Mouse (Mus musculus) monocyte, adult 5-6 weeks (primary cell): Measurements from ENCODE around the gene Sparc. TPM values are rescaled to one million over a fixed set of nuclear protein-coding genes. Genes with fewer than 3 reads are reported as not detected.
"Not testable (repeated sequence)": the region's sequence is repeated elsewhere in the genome, so short reads cannot be mapped to it uniquely, and the experiment has no call there.

Source experiments
- ATAC-seq: fragments of 153-309, 156-312 bp; replicated peaks from 2 replicates; pipeline ENCODE4 v1.8.0; 2017; ENCODE audit warnings: mild to moderate bottlenecking; ENCODE audit not compliant: low TSS enrichment, insufficient number of reproducible peaks, severe bottlenecking, poor library complexity, low FRiP score
- total RNA-seq: library from RNA; stranded (forward); fragments of 200-1000, 200-491, 200-594 nt; gene quantifications from 3 replicates; pipeline ENCODE4 v1.2.3, GENCODE M21; 2017

The Sparc gene
- total RNA-seq, 1 experiment from 2014 or later = not detected

DNA sequence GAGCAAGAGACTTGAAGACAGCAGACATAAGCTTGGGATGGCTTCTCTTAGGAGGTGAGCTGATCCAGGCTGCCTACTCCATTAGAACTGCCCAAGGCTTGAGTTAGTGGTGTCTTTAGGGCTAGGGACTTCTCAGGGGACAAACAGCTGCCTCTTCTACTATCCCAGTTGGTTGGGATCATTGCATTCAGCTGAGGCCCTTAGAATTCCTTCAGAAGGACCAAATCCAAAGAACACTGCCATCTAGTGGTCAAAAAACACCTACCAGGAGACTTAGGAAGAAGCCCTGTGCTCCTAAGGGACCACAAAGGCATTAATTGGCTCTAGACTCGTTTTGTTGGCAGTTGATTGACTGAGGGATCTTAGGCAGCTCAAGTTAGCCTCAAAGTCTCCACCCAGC lies 21.8 kb upstream of the Sparc start:
- 0 out of 2 replicates have a peak, but pooled peaks have one; percentile 28 for ATAC-seq

DNA sequence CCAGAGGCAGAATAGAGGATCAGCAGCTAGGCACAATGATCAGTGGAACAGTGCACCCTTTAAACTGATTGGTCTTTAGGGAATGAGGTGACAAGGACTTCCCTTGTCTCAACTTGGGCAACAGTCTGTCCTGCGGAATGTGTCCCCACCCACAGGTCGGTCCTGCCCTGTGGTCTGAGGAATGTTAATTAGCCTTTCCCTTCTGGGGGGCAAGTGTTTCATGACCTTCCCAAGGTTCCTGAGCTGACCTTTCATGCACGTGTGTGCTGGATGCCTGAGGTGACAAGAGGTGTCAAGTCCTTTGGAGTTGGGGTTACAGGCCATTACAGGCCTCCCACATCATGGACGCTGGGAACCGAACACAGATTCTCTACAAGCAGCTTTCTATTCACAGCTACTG lies 16.7 kb upstream of the Sparc start:
- ATAC-seq = no peak

DNA sequence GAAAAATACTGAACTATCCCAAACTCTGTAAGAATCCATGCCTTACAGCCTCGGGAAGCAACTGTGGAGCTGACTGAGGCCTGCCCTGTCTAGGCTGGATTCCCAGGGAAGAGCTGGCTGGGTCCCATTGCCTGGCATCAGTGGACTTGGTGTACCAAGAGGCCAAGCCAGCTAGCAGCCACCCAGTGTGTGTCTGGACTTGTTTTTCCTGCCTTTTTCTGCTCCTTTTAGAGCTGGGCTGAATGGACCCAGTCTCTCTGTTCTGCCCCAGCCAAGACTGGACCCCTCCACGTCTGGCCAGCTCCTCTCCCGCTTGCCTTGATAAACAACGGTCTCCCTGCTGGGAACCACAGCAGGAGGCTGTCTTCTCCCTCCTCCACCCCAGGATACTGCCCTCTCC lies 15.0 kb upstream of the Sparc start:
- ATAC-seq = no peak

DNA sequence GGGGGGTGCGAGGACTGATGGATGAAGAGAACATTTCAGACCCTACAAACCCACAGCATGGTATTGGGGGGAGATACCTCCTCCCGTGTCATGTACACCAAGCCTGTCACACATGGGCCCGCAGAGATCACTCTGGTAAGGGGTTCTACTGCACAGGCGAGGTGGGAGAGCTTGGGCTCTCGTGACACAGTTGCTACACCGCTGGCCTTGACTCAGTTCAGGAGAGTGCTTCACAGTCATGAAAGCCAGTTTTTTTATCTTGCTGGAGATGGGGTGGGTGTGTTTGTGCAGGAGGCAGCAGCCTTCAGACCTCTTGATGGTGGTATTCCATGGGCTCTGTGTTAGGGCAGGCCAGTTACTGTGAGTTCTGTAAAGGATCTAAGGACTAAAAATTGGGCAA lies 13.1 kb upstream of the Sparc start:
- no peak for ATAC-seq

DNA sequence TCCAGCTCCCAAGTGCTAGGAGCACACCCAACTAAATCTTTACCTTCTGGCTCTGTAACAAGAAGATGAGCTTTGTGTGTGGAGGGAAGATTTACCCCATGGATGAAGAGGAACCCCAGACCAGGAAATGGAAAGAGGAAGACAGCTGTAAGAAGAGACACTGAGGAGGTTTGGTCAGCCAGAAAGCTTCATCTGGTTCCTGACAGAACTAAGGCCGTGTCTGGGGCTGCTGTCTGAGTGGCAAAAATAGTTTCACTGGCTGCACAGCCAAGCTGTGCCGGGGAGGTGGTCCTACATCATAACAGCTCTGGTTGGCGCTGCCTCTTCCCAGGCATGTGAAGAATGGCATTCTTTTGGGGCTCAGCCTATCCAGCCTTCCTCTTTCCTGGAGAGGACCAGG lies 10.0 kb upstream of the Sparc start:
- ATAC-seq = peak; percentile 66

DNA sequence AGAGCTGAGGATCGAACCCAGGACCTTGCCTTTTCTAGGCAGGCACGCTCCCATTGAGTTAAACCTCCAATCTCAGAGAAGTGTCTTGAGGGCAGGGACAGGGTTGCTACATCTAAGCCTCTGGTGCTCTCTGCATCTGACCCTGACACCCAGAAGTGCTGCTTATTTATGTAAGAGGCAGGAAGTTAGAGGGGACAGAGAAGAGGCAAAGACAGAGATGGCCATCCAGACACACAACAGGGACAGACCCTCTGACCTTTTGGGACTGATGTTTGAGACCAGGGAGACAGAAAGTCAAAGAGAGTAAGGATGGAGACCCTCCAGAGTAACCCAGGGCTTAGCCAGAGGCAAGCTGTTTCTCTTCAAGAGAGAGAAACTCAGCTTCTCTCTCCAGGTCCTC lies 7.0 kb upstream of the Sparc start:
- ATAC-seq = no peak

DNA sequence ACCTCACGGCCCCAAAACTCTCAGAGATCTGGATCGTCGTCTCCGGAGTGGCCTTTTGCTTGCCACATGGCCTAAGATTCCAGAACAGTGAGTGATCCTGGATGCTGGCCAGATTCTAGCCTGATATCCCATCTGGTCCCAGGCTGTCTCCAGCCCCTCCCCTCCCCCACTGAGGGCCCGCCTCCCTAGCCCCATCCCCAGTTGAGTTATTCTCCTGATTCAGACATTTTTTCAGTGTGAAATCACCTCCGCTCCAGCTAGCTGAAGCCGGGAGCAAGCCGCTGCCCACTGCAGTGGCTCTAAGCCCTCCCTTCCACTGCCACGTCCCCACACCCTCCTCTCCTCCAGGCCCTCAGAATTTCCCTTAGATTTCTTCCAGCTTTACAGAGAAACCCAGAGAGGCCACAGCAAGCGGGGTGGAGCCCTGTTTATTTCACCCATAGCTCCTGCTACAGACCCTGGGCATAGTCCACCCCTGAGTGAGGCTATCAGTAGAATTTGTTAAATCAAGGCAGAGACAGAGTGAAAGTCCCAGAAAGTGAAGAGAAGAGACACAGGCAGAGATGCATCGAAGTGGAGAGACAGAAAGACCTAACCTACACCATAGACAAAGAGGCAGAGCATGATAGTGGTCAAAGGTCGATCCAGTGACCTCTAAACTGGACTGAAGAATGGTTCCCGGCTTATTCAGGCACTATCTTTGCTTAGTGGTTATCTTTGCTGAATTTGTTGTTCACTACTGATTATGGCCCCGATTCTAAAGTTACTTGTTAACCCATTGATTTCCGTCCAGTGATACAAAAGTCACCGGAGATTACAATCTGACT lies 5.4 kb upstream of the Sparc start:
- ATAC-seq = no peak

DNA sequence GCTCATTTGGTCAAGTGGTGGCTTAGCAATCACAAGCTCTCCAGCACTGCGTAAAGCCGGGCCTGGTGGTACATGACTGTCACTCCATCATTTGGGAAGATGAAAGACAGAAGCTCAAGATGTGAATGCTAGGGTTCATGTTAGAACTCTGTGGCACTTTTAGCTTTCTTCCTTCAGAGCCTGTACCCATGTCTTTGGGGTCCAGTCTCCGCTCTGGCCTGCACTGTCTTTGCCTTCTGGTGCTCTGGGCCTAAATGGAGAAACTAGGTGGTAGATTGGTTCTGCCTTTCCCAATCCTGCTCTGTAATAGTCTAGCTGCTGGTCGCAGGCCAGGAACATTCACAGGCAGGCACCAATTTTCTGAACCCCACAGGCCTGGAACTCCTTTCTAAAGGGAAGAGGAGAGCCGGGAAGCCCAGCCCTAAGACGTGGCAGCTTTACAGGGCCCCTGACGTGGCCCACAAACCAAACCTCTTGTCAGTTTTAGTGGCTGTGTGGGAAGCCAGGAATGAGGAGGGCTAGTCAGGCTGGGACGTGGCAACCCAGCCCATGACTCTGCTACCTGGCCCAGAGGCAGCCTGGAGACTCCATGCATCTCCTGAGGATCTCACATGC lies 1.9 kb upstream of the Sparc start:
- no peak for ATAC-seq

DNA sequence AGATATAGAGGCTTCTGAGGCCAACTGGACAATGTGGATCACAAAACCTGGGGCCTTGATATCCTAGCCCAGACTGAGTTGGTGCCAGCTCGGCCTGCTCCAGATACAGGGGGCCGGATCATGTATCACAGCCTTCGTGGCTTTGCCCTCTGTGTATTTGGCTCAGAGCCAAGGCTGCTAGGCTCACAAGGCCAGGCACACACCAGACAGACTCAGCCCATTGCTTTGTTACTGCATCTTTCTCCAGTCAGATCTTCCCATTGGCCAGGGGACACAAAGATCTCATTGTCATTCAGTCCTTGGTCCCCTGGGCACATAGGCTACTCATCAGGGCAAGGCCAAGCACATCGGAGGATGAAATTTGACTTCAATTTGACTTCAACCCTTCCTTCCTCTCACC lies 773 bp upstream of the Sparc start:
- no peak for ATAC-seq

DNA sequence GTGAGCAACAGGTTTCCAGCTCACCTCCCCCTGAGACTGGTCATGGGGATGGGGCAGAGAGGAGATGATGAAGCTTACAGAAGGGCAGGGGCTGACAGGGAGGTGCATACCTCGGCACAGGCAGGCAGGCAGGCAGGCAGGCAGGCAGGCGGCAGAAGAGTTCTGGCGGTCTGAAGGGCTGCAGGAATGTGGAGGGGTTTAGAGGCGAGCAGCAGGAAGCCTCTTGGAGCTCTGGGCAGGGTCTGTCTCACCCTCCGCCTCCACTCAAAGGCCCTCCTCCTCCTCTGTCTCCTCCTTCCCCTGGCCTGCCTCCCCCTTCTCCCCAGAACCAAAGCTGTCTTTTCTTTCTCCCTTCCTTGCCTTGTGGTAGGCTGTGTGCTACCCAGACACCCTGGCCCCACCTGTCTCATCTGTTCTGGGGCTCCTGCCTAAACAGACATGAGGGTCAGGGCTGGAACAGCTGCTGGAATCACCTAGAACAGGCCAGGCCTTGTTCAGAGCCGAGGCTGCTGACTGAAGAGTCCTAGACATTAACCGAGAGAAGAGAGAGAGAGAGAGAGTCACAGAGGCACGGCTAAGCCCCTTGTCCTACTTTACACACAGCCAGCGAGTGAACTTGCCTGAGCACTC lies 3.2 kb downstream of the Sparc start:
- no peak for ATAC-seq

DNA sequence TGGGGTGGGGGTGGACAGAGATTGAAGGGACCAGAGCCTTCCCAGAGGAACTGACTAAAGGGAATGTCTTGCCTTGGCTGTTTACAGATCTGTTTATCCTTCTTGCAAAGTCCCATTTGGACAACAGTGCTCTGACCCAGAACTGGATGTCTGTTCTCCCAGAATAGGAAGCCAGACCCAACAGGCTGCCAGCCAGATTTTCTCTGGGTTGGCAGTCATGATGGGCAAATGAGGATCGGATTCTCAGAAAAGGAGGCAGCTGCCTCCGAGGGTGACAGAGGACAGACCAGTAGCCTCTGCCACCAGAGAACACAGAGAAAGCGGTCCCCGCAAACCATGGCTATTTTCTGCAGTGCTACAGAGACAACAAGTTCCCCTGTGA lies 3.7 kb downstream of the Sparc start:
- no peak for ATAC-seq

DNA sequence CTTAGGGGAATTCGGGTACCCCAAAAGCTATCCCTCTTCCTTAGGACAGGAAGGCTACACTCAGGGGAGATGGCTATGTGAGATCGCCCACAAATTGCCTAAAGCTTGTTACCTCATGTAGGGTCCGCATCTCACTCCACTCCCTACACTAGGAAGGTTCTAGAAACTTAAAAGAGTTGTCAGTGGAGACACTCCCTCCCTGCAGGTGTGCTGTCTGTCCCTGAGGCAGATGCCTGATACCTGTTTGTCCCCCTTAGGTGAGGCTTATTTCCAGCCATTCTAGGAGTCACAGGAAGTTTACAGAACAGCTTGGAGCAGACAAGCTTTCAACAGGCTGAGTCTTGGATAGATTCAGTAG lies 4.3 kb downstream of the Sparc start:
- no peak for ATAC-seq

DNA sequence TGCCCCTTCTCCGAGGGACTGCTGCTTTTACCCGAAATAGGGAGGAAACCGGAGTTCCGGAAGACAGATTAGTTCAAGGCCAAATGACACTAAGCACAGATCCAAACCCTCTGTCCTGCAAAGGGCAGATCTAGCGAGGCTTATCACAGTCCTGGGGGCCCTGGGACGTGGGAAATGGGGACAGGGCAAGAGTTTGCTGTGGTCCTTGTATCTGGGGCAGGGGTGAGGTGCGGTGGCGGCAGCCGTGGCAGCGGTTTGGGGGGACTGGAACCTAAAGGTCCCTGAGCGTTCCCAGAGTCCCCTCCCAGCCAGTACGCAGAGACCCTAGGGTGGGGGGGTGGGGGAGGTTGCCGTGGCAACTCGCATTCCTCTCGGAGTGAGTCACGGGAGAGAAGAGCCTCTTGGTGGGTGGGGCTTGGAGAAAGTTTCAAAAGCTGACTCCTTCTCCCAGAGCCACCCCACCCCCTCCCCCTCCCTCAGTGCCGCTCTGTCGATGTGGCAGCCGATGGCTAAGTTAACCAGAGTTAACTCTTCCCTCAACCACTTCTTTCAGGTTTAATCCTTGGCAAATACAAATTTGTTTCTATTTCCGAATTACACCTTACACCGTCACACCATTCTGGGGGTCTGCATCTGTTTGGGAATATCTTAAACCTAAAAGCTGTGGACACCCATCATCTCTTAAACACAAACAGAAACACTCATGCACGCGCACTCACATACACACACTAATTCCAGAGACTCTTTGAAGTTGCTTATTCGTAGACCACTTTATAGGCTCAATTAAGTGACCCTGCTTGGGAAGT lies 4.9 kb downstream of the Sparc start:
- no peak for ATAC-seq

DNA sequence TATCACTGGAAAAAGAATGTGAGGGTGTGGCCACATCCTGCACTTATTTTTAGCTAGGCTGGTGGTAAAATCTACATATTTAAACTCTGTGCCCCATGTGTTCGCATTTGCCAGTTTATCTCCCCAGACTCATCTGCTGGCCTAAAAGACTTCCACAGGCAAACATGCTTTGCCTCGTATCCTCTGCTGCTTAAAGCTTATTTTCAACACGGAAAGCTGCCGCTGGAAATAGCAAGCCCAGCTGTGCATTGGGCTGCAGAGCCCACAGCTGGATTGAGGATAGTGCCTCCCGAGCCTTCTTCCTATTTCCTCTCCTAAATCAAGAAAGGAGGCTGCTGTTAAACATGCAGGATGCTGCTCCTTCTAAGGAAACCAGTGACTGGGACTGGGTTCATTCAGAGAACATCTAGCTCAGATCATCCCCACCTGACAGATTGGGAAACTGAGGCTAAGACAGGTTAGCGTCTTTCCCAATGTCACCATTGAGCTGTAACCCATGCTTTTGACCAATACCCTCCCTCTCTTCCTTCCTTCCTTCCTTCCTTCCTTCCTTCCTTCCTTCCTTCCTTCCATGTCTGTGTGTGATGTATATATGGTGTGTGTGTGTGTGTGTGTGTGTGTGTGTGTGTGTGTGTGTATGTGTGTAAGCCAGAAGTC lies 6.2 kb downstream of the Sparc start:
- ATAC-seq = no peak

DNA sequence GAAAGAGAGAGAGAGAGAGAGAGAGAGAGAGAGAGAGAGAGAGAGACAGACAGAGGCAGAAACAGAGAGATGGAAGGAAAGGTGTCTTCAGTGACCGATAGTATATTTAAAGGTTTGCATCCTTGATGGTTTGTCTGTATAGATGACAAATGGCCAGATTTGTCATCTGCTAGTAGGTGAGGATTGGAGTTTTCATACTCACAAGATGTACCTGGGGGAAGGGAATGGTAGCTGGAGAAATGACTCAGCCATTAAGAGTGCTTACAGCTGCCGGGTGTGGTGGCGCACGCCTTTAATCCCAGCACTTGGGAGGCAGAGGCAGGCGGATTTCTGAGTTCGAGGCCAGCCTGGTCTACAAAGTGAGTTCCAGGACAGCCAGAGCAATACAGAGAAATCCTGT lies 7.3 kb downstream of the Sparc start:
- not testable (repeated sequence) for ATAC-seq

DNA sequence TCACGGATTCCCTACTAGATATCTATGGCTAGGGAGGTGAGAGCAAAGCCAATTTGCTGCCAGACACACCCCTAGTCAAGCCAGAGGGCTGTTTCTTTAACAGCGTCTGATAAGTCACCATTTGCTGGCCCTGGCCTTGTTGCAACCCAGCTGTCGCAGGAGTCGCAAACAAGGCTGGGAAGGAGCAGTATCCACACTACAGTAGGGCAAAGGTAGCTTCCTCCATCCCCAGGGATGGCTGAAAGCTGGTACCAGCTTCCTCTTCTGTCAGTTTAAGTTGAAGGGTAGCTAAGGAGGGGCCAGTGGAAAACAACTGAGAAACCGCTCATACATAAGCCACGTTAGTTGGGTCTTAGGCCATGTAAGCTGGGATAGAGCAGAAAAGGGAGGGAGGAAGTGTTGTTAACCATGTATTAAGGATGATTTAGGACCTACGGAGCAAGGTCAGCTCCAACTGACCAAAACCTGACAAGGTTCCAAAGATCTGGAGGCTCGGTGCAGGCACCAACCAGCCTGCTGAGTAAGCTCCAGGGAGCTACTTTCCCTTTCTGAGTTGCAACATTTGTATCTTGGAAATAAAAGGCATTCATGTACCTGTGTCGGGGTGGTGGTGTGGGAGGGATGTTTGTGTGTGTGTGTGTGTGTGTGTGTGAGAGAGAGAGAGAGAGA lies 7.8 kb downstream of the Sparc start:
- ATAC-seq = no peak

DNA sequence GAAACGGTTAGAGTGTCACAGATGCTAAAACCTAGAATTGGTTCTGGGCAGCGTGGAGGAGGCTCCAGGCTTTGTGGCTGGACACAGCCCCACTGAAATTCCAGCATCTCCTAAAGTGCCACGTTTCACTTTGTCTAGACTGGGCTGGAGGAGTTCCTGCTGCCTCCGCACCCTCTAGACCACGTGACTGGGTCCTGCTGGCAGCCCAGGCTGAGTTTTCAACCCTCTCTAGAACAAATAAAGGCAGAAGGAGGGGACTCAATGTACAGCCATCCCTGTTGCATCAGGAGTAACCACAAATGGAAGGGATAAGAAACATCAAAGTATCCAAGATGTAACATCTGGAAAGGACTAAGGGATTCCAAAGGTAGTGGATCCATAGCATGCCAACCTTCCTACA lies 8.7 kb downstream of the Sparc start:
- ATAC-seq = no peak

DNA sequence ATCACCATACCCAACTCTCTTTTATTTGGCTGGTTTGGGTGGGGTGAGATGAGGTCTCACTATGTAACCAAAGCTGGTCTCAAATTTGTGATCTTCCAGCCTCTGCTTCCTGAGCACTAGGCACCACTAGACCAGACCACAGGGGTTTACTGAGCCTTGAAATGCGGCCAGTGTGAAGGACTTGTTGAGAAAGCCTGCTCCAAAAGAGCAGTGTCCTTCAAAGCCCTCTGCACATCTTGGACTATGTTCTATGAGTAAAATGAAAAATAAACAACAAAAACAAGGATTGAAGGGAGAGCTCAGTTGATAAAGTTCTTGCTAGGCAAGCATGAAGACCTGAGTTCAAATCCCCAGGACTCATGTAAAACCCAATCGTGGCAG lies 9.6 kb downstream of the Sparc start:
- ATAC-seq = no peak
